Mouse (Mus musculus) forebrain, embryonic 14.5 days (tissue): ENCODE results near the gene Gm20388. TPM values are rescaled to one million over a fixed set of nuclear protein-coding genes. Genes with fewer than 3 reads are reported as not detected.
A peak's percentile ranks its signal among the peaks of the same experiment; 100 is the strongest.

Experiments used
- ATAC-seq: fragments of 200-750 bp; cut with Nextera tagmentation; 2 replicates; pipeline ENCODE4 v1.8.0; 2017; ENCODE audit warnings: mild to moderate bottlenecking, moderate library complexity
- DNase-seq: peaks from one replicate; pipeline ENCODE4 v3.0.0-alpha.2; 2015; ENCODE audit warnings: low spot score
- H3K27ac ChIP-seq: fragments of 300-500 bp; sonication (generic); 2 replicates; pipeline ENCODE4 v1.5.1; 2014; ENCODE audit warnings: low read depth, mild to moderate bottlenecking, control low read depth, low read length, moderate library complexity
- H3K27me3 ChIP-seq: fragments of 300-500 bp; sonication (generic); replicated peaks from 2 replicates; pipeline ENCODE4 v1.6.1; 2014; ENCODE audit warnings: low read length, control low read depth, mixed read lengths; ENCODE audit not compliant: control insufficient read depth, insufficient read depth
- H3K36me3 ChIP-seq: fragments of 300-500 bp; sonication (generic); 2 replicates; pipeline ENCODE4 v1.6.1; 2014; ENCODE audit warnings: low read length, control low read depth; ENCODE audit not compliant: control insufficient read depth, insufficient read depth
- H3K4me1 ChIP-seq: fragments of 300-500 bp; sonication (generic); 2 replicates; pipeline ENCODE4 v1.6.1; 2014; ENCODE audit warnings: antibody characterized with exemption, low read length, control low read depth; ENCODE audit not compliant: control insufficient read depth, insufficient read depth
- H3K4me2 ChIP-seq: fragments of 300-500 bp; sonication (generic); 2 replicates; pipeline ENCODE4 v1.6.1; 2014; ENCODE audit warnings: mild to moderate bottlenecking, control low read depth, low read length
- H3K4me3 ChIP-seq: fragments of 300-500 bp; sonication (generic); 2 replicates; pipeline ENCODE4 v1.5.1; 2014; ENCODE audit warnings: low read depth, low read length, control low read depth
- H3K9ac ChIP-seq: fragments of 300-500 bp; sonication (generic); 2 replicates; pipeline ENCODE4 v1.6.1; 2014; ENCODE audit warnings: mild to moderate bottlenecking, low read length, control low read depth, moderate library complexity
- H3K9me3 ChIP-seq: fragments of 300-500 bp; sonication (generic); replicated peaks from 2 replicates; pipeline ENCODE4 v1.6.1; 2016; ENCODE audit warnings: low read length, control low read depth, mixed read lengths; ENCODE audit not compliant: control insufficient read depth
- WGBS: fragments of 180-500 bp; shearing (Covaris S2); extraction: QIAGEN DNeasy Blood & Tissue Kit; methylation state at CpG from one replicate; pipeline ENCODE4 v1.1.7; 2014; 5-methylcytosine and 5-hydroxymethylcytosine counted together
- polyA plus RNA-seq: library from polyadenylated mRNA; unstranded; fragments of >200 nt; fragmentation: Nextera tagmentation; extraction: Ambion mirVana; gene quantifications from 2 replicates; pipeline ENCODE4 v1.2.1, GENCODE M21; 2014

Gm20388 gene
- polyA plus RNA-seq, 1 experiment from 2014 or later: 7.4 TPM

DNA sequence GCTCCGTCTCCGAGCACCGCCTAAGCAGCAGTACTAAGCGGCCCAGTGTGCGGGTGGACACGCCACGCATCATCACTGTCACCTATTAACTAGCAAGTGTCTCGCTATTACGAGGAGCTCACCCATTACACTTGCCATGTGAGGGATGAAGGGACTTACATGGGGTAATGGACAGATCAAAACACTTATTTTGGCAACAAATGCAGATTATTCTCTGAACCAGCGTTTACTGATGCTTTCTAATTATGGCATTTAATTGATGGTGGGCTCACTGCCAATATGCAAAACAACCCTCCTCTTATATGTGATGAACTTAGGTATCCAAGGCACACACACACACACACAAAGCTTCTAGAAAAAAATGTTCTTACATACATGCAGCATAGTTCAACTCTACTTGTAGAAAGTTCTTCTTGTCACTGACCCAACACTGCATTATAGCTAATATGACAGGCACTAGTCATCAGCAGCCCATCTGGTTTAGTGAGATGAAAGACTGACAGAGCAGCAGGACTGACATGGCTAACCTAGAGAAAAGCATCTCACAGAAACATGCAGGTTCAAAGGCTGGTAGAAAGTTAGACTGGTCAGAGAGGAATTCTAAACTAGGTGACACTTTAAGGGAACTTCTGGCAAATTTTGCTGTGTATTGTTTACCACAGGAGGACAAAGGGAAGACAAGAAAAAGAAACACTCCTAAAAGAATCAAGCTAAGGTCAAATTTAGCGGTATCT lies 3128.9 kb downstream of the Gm20388 start:
- H3K4me3 ChIP-seq: peak overlapping the region; percentile 100
- H3K36me3 ChIP-seq: no peaks in the 10 kb centered on the region
- ATAC-seq: 0 out of 2 replicates have a peak, but pooled peaks have one; percentile 8
- H3K4me1 ChIP-seq: peaks cover 32% of the 10 kb centered on the region
- peak; percentile 82 for DNase-seq
- H3K9ac ChIP-seq: peak overlapping the region; percentile 98
- no peaks in the 10 kb centered on the region for H3K27me3 ChIP-seq
- H3K4me2 ChIP-seq: peak overlapping the region; percentile 78
- H3K27ac ChIP-seq: peak overlapping the region; percentile 93
- 2% methylated on average over 11 of the region's 11 CpGs for WGBS
- no peaks in the 10 kb centered on the region for H3K9me3 ChIP-seq

DNA sequence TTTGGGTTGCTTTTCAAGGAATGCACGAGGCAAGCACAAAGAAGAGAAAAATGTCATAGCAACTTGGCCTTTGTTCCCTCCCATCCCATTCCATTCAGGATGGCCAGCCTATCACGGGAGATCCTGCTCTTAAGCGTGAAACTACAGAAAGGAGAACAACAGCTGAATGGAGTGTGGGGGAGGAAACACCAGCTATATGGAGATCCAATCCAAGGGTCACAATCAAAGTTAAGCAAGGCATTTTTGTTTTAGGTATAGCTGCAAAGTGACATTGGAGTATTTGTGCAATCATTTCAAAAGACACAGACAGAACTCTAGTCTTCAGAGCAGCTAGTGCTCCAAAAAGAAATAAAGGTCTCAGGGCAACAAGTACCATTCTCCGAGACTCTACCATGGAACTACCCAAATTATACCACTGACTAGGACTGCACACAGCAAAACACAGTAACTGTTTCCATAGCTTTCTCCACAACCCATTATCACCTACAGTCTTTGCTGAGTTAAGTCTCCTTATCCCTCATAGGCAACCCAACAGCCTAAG lies 3129.5 kb downstream of the Gm20388 start:
- no peaks in the 10 kb centered on the region for H3K36me3 ChIP-seq
- peak overlapping the region; percentile 78 for H3K4me2 ChIP-seq
- 2% methylated on average over 4 of the region's 4 CpGs for WGBS
- peak overlapping the region; percentile 93 for H3K27ac ChIP-seq
- DNase-seq: peak; percentile 64
- H3K9ac ChIP-seq: peak overlapping the region; percentile 98
- peak overlapping the region; percentile 100 for H3K4me3 ChIP-seq
- no peaks in the 10 kb centered on the region for H3K27me3 ChIP-seq
- ATAC-seq: no peak
- no peaks in the 10 kb centered on the region for H3K9me3 ChIP-seq
- peaks cover 32% of the 10 kb centered on the region for H3K4me1 ChIP-seq

DNA sequence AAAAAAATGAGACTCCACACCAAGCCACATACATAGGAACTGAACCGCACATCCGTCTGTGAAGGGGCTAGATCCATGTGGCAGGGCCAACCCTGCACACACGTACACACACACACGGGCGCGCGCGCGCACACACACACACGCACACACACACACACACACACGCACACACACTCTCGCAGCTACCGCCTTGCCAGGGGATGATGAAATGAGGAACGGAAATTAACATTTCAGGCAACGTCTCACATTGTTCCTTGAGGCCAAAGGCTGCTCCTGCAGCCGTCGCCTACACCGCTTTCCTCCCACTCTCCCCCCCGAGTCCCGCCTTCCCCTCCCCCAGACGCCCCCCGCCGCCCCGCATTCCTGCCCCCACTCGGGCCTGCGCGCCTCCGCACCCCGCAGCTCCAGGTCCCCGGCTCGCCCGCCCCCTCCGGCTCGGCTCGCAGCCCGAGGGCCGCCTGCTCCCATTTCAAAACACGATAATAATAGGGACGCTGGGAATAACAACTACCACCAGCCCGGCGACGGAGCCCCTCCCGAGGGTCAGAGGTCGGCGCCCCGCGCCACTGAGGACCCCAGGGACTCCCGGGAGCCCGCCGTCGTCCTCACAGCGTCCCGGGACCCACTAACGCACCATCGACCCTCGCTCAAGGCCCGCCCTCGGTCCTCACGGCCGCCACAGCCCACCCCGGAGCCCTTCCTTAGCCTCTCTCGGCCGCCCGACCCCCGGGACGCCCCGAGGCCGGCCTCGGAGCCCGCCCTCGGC lies 3130.6 kb downstream of the Gm20388 start:
- peak overlapping the region; percentile 98 for H3K9ac ChIP-seq
- peak overlapping the region; percentile 100 for H3K4me3 ChIP-seq
- peaks cover 32% of the 10 kb centered on the region for H3K4me1 ChIP-seq
- H3K36me3 ChIP-seq: 0 out of 2 replicates have a peak, but pooled peaks cover 3% of the 10 kb centered on the region
- peak overlapping the region; percentile 93 for H3K27ac ChIP-seq
- H3K4me2 ChIP-seq: peak overlapping the region; percentile 78
- H3K9me3 ChIP-seq: no peaks in the 10 kb centered on the region
- peak; percentile 68 for DNase-seq
- WGBS: under 1% methylated on average over 61 of the region's 71 CpGs
- no peaks in the 10 kb centered on the region for H3K27me3 ChIP-seq
- peak; percentile 7 for ATAC-seq

DNA sequence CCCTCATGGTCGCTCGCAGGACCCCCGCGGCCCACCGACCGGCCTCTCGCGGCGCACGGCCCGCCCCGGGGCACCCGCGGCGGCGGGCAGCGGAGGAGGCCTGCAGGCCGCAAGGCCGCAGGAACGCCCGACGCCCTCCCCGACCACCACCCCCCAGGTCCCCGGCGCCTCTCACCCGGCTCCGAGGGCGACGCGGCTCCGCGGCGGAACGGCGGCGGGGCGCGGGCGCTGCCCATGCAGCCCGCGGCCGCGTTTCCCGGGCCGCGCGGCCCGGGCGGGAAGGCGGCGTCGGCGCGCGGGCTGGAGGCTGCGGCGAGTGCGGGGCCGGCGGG lies 3131.1 kb downstream of the Gm20388 start:
- peaks cover 32% of the 10 kb centered on the region for H3K4me1 ChIP-seq
- DNase-seq (no peak), ATAC-seq (no peak; the same call in 1 of the 2 replicates)
- H3K4me3 ChIP-seq: peak overlapping the region; percentile 100
- H3K27ac ChIP-seq: peak overlapping the region; percentile 93
- under 1% methylated on average over 52 of the region's 60 CpGs for WGBS
- H3K4me2 ChIP-seq: peak overlapping the region; percentile 78
- no peaks in the 10 kb centered on the region for H3K9me3 ChIP-seq
- no peaks in the 10 kb centered on the region for H3K27me3 ChIP-seq
- H3K9ac ChIP-seq: peak overlapping the region; percentile 98
- H3K36me3 ChIP-seq: 0 out of 2 replicates have a peak, but pooled peaks cover 3% of the 10 kb centered on the region

DNA sequence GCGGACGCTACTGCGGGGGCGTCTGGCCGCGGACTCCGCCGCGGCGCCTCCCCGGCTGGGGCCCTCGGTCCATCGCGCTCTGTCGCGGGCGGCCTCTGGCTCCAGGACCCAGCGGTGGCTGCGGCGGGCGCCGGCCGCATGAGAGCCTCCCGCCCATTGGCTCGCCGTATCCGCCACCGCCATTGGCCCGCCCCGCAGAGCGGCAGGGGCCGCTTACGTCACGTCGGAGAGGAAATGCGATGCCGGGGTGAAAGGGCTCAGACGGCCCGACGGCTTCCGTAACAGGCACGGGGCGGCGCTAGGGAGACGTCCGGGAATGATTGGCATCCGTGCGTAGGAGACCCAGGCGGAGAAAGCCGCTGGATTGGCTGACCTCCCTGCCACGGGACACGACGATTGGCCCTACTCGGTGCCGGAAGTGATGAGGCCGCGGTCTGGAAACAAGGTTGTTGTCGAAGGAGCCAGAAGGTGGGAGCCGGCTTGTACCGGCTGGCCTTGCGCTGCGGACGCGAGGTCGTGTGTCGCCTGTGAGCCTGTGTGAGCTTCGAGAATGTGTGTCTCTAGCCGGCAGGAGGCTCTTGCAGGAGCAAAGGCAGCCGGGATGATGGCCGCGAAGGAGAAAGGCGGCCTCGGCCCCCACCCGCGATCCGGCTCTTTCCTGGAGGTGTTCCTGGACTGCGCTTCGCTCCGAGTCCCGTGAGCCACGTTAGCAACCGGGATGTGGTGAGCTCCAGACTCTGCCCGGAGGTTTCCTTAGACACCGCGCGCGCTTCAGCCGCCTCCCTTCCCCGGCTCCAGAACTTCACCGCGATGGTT lies 3131.7 kb downstream of the Gm20388 start, which contains the start of gene Ankrd11:
Ankrd11 (minus strand) TSS at position 120 of the 816 bp plus-strand sequence.
- H3K4me2 ChIP-seq: peak within 1 kb of the TSS; percentile 78

DNA sequence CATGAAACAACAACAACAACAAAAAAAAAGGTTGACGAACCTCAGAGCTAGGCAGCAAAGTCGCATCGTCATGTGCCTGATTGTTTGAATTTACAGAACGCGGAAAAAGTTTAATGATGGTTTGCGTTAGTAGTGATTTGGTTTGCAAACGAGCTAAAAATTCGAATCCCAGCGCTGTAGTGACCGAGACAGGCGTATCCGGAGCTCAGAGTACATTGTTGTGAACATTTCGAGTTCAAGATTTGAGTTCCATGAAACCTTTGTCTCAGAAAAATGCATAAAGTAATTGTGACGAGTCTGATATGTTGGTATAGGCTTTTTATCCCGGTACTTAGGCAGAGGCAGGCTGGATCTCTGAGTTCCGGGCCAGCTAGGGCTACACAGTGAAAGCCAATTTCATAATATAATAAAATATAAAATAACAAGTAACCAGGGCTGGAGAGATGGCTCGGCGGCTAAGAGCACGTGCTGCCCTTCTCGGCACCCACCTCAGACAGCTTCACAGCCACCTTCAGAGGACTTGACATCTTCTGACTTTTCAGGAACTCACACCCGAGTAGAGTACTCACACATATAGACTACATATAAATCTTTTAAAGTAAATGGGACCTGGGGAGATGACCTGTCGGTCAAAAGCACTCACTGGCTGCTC lies 3132.5 kb downstream of the Gm20388 start:
- peak overlapping the region; percentile 83 for H3K9ac ChIP-seq
- peak overlapping the region; percentile 100 for H3K4me3 ChIP-seq
- 0 out of 2 replicates have a peak, but pooled peaks cover 3% of the 10 kb centered on the region for H3K36me3 ChIP-seq
- ATAC-seq (no peak), DNase-seq (no peak)
- peaks cover 32% of the 10 kb centered on the region for H3K4me1 ChIP-seq
- peak overlapping the region; percentile 97 for H3K27ac ChIP-seq
- H3K27me3 ChIP-seq: no peaks in the 10 kb centered on the region
- WGBS: 28% methylated on average over 22 of the region's 22 CpGs
- H3K4me2 ChIP-seq: peak overlapping the region; percentile 78
- H3K9me3 ChIP-seq: no peaks in the 10 kb centered on the region

More for the DNA sequence above, 3131.7 kb downstream of the Gm20388 start, which contains the start of gene Ankrd11:
- no peaks in the 10 kb centered on the region for H3K9me3 ChIP-seq
- no peaks in the 10 kb centered on the region for H3K27me3 ChIP-seq
- ATAC-seq (peak; percentile 97), DNase-seq (peak; percentile 100)
- peak within 1 kb of the TSS; percentile 97 for H3K27ac ChIP-seq
- H3K36me3 ChIP-seq: 0 out of 2 replicates have a peak, but pooled peaks cover 3% of the 10 kb centered on the region
- H3K9ac ChIP-seq: peak within 1 kb of the TSS; percentile 98
- H3K4me1 ChIP-seq: peaks cover 32% of the 10 kb centered on the region
- under 1% methylated on average over 91 of the region's 91 CpGs for WGBS
- peak within 1 kb of the TSS; percentile 100 for H3K4me3 ChIP-seq

DNA sequence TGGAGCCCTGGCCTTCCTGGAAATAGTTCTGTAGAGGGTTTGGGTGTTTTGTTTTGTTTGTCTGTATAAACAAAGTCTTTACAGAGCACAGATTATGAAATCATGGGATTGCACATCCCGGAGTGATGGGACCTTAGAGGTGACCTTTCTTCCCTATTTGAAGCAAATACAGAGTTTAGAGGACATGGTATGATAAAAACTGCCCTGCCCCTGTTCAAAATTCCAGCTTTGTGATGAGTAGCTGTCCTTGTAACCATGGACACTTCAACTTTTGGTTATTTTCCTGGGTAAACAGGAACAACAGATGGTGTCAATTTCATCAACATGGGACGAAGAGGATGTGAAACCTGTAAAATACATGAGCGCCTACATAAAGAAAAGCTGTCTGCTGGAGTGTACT lies 3133.3 kb downstream of the Gm20388 start:
- no peaks in the 10 kb centered on the region for H3K27me3 ChIP-seq
- no peak for DNase-seq
- no peak overlapping the region for H3K27ac ChIP-seq
- H3K36me3 ChIP-seq: 0 out of 2 replicates have a peak, but pooled peaks cover 3% of the 10 kb centered on the region
- ATAC-seq: no peak
- H3K9ac ChIP-seq: no peak overlapping the region
- H3K4me2 ChIP-seq: no peak overlapping the region
- H3K4me3 ChIP-seq: no peak overlapping the region
- peaks cover 26% of the 10 kb centered on the region for H3K4me1 ChIP-seq
- no peaks in the 10 kb centered on the region for H3K9me3 ChIP-seq
- WGBS: 91% methylated on average over 3 of the region's 3 CpGs
